Mouse (Mus musculus) brown adipose tissue, adult 24 weeks (tissue): ENCODE results near the gene Olfr136. TPM values are rescaled to one million over a fixed set of nuclear protein-coding genes. Genes with fewer than 3 reads are reported as not detected.

Source experiments
- H3K27ac ChIP-seq: fragments of 200-500 bp; replicated peaks from 2 replicates; pipeline ENCODE4 v1.5.1; 2012; ENCODE audit warnings: low read depth, mild to moderate bottlenecking, low read length
- H3K4me1 ChIP-seq: fragments of 200-500 bp; 2 replicates; pipeline ENCODE4 v1.6.1; 2012; ENCODE audit warnings: low read length, mixed read lengths; ENCODE audit not compliant: control insufficient read depth, insufficient read depth, insufficient read length
- H3K4me3 ChIP-seq: fragments of 200-500 bp; 2 replicates; pipeline ENCODE4 v1.5.1; 2012; ENCODE audit warnings: low read depth, mild to moderate bottlenecking, low read length, moderate library complexity; ENCODE audit not compliant: insufficient read depth
- polyA plus RNA-seq: library from polyadenylated mRNA; stranded (reverse); fragments of >200 nt; gene quantifications from 2 replicates; pipeline ENCODE4 v1.2.4, GENCODE M21; 2012; ENCODE audit not compliant: missing spikeins, insufficient read depth, insufficient read length

Olfr136 gene
- polyA plus RNA-seq, result not detected in 2 replicates

DNA sequence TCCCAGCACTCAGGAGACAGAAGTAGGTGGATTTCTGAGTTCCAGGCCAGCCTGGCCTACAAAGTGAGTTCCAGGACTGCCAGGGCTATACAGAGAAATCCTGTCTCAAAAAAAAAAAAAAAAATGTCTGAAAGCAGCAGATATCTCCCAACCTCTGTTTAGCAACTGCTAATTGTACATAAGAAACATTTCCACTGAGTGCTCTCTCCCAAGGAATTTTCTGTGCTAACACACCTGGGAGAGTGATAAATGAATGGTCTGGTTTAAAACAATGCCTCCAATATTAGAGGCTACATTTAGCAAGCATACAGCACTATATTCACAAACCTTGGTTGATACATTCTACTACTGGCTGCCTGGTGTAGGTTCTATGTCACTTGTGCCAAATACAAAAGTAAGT lies at the start of gene Olfr136:
Gene Olfr136 (plus strand): TSS at position 301 of the 400 bp plus-strand sequence.
- Histone ChIP-seq H3K4me3 (no peak within 1 kb of the TSS), H3K4me1 (no peaks in the 10 kb centered on the region), H3K27ac (no peak within 1 kb of the TSS)

DNA sequence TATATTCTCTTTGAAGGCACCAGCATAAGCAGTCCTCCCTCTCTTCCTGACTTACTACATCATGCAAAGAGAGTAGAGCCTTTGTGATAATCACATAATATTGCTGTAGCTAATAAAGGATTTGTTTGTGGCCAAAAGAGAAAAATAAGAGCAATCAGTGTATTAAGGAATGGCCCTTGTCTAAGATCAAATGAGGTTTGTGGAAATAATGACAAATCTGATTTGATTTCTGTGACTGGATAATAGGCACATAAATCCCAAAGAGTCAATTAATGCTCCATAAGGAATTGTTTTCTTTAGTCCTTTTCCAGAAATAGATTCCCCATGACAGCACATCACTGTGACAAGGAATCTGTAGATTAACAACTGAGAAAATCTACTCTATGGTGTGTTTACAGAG lies 22.2 kb upstream of the Olfr136 start, which contains the start of gene Olfr137:
Gene Olfr137 (minus strand): TSS at position 101 of the 400 bp plus-strand sequence.
- H3K27ac ChIP-seq, result no peak within 1 kb of the TSS
- H3K4me1 ChIP-seq, result no peaks in the 10 kb centered on the region
- no peak within 1 kb of the TSS for H3K4me3 ChIP-seq

Other genes with a start within 250 kb of the Olfr136 start
- not detected in 2 replicates for gene Olfr131, start 241.1 kb upstream of the Olfr136 start, polyA plus RNA-seq
- gene Olfr132, start 195.3 kb upstream of the Olfr136 start, polyA plus RNA-seq, result not detected in 2 replicates
- not detected in 2 replicates for gene Olfr133, start 184.6 kb upstream of the Olfr136 start, polyA plus RNA-seq
- gene Olfr134, start 158.4 kb upstream of the Olfr136 start, polyA plus RNA-seq, result not detected in 2 replicates
- not detected in 2 replicates for gene Olfr135, start 125.5 kb upstream of the Olfr136 start, polyA plus RNA-seq
- gene Olfr138, start 68.8 kb upstream of the Olfr136 start, polyA plus RNA-seq, result not detected in 2 replicates
- not detected in 2 replicates for gene Olfr137, start 22.3 kb upstream of the Olfr136 start, polyA plus RNA-seq
- gene Esp36, start 90.4 kb downstream of the Olfr136 start, polyA plus RNA-seq, result not detected in 2 replicates
- gene Esp34, start 224.4 kb downstream of the Olfr136 start, polyA plus RNA-seq, result not detected in 2 replicates